Mouse (Mus musculus): ENCODE results near the gene Tmtc2. TPM values are rescaled to one million over a fixed set of nuclear protein-coding genes. Genes with fewer than 3 reads are reported as not detected.

The Tmtc2 gene
- polyA plus RNA-seq, 1 experiment: 0.97 TPM

DNA sequence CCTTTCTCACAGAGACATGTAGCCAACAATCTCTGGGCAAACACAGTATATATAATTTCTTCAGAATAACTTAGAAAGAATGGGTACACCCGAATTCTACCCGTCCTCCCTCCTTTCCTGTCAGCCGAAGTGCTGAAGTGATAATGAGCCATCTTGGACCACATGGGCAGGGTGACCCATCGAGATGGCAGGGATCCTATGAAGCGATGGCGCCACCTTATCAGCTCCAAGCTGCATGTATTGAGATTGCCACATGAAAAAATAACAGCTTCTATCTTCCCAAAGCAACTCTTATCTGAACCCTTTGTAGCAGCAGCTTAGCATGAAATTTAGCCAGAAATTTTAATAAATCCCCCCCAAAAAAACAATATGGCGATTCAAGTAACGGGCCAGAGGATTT is 206.0 kb downstream of the Tmtc2 start:
- TF ChIP-seq MYOD1 (IDR thresholded peaks at IDR 0.05; ENCODE audit: control insufficient read depth in 1 of 3, insufficient read length in 2 of 3, low read depth in 2 of 3) (no peak), TCF3 (IDR thresholded peaks at IDR 0.05; ENCODE audit: insufficient read length, low read depth) (no peak), POLR2AphosphoS2 (IDR thresholded peaks at IDR 0.05; ENCODE audit: insufficient read length, low read depth) (no peak), MAX (IDR thresholded peaks at IDR 0.05; ENCODE audit: low read depth) (no peak), MYOG (IDR thresholded peaks at IDR 0.05; ENCODE audit: control insufficient read depth in 1 of 3, insufficient read depth in 1 of 3, insufficient read length in 2 of 3, low read depth in 2 of 3) (no peak), POLR2A (IDR thresholded peaks at IDR 0.05; ENCODE audit: insufficient read length, low read depth) (no peak), E2F4 (IDR thresholded peaks at IDR 0.05; ENCODE audit: insufficient read depth) (no peak), REST (IDR thresholded peaks at IDR 0.05; ENCODE audit: insufficient read depth, insufficient read length) (no peak), SRF (IDR thresholded peaks at IDR 0.05; ENCODE audit: control insufficient read depth, insufficient read length, low read depth) (no peak), USF1 (IDR thresholded peaks at IDR 0.05; ENCODE audit: low read depth) (no peak), TCF12 (IDR thresholded peaks at IDR 0.05; ENCODE audit: insufficient read depth, poor library complexity, severe bottlenecking) (no peak), CEBPB (IDR thresholded peaks at IDR 0.05; ENCODE audit: insufficient read depth, poor library complexity, severe bottlenecking) (no peak)
- H3K79me2 ChIP-seq (ENCODE audit: control insufficient read depth, insufficient read depth): no peaks in the 10 kb centered on the region
- no peaks in the 10 kb centered on the region for H3K36me3 ChIP-seq (ENCODE audit: control insufficient read depth, insufficient read depth)
- no peaks in the 10 kb centered on the region for H3K27me3 ChIP-seq (ENCODE audit: control insufficient read depth, insufficient read depth, insufficient read length)
- H3K4me3 ChIP-seq: no peak overlapping the region
- no peak overlapping the region for H3ac ChIP-seq (ENCODE audit: control insufficient read depth, insufficient read length)
- H3K4me2 ChIP-seq (ENCODE audit: low read depth): no peak overlapping the region

DNA sequence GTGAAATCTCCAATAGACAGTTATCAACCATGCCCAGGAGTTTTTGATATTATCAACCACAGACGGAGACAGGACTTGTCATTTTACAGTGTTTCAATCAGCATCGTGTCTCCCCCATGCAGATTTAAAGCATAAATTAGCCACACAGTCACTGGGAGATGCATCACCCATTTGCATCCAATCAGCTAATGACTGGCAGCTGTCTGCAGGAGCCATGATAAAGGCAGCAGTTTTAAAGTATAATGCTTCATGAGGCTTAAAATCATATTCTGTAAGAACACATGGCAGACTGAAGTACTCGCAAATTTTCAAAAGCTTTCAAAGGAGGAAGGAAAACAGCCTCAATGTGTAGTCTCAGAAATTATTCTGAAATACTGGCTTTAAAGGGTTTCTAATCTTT is 209.8 kb downstream of the Tmtc2 start:
- Histone ChIP-seq H3K4me2 (ENCODE audit: low read depth) (no peak overlapping the region), H3K27me3 (ENCODE audit: control insufficient read depth, insufficient read depth, insufficient read length) (no peaks in the 10 kb centered on the region), H3K79me2 (ENCODE audit: control insufficient read depth, insufficient read depth) (no peaks in the 10 kb centered on the region), H3K36me3 (ENCODE audit: control insufficient read depth, insufficient read depth) (no peaks in the 10 kb centered on the region), H3K4me3 (no peak overlapping the region), H3ac (ENCODE audit: control insufficient read depth, insufficient read length) (no peak overlapping the region)
- TF ChIP-seq MYOD1 (IDR thresholded peaks at IDR 0.05; ENCODE audit: control insufficient read depth in 1 of 3, insufficient read length in 2 of 3, low read depth in 2 of 3) (no peak), REST (IDR thresholded peaks at IDR 0.05; ENCODE audit: insufficient read depth, insufficient read length) (no peak), E2F4 (IDR thresholded peaks at IDR 0.05; ENCODE audit: insufficient read depth) (no peak), POLR2AphosphoS2 (IDR thresholded peaks at IDR 0.05; ENCODE audit: insufficient read length, low read depth) (no peak), CEBPB (IDR thresholded peaks at IDR 0.05; ENCODE audit: insufficient read depth, poor library complexity, severe bottlenecking) (no peak)

- no peaks in the 10 kb centered on the region for H3K79me2 ChIP-seq (ENCODE audit: control insufficient read depth, insufficient read depth)
- no peak overlapping the region for H3ac ChIP-seq (ENCODE audit: control insufficient read depth, insufficient read length)
- no peak overlapping the region for H3K4me2 ChIP-seq (ENCODE audit: low read depth)
- no peak overlapping the region for H3K4me3 ChIP-seq
- TF ChIP-seq E2F4 (IDR thresholded peaks at IDR 0.05; ENCODE audit: insufficient read depth): no peak
- no peaks in the 10 kb centered on the region for H3K27me3 ChIP-seq (ENCODE audit: control insufficient read depth, insufficient read depth, insufficient read length)
- H3K36me3 ChIP-seq (ENCODE audit: control insufficient read depth, insufficient read depth): no peaks in the 10 kb centered on the region
Measured at GRCm38 (mm10) chr10:105350301-105350700, 223.9 kb downstream of the Tmtc2 start.

DNA sequence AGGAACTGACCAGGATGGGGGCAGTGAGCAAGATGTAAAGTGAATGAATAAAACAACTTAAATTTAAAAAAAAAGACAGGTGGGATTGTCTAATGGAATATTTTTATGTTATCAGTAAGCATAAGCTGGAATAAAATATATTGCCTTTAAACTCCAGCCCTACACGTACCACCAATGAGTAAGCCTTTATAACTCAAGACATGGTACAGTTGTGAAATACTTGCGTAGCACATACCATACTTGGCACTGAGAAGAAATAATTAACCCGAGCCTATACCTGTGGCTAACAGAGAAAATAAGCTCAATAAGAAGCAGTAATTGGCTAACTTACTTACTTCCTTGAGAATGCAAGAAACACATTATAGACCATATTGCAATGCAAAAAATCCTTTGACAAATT is 228.3 kb downstream of the Tmtc2 start:
- H3K4me2 ChIP-seq (ENCODE audit: low read depth): no peak overlapping the region
- no peak overlapping the region for H3ac ChIP-seq (ENCODE audit: control insufficient read depth, insufficient read length)
- H3K27me3 ChIP-seq (ENCODE audit: control insufficient read depth, insufficient read depth, insufficient read length): no peaks in the 10 kb centered on the region
- no peaks in the 10 kb centered on the region for H3K36me3 ChIP-seq (ENCODE audit: control insufficient read depth, insufficient read depth)
- no peak overlapping the region for H3K4me3 ChIP-seq
- no peak for TF ChIP-seq MYOD1 (IDR thresholded peaks at IDR 0.05; ENCODE audit: control insufficient read depth in 1 of 3, insufficient read length in 2 of 3, low read depth in 2 of 3)
- no peak for TF ChIP-seq POLR2A (IDR thresholded peaks at IDR 0.05; ENCODE audit: insufficient read length, low read depth)
- no peak for TF ChIP-seq SRF (IDR thresholded peaks at IDR 0.05; ENCODE audit: control insufficient read depth, insufficient read length, low read depth)
- no peak for TF ChIP-seq TCF12 (IDR thresholded peaks at IDR 0.05; ENCODE audit: insufficient read depth, poor library complexity, severe bottlenecking)
- no peak for TF ChIP-seq MAX (IDR thresholded peaks at IDR 0.05; ENCODE audit: low read depth)
- H3K79me2 ChIP-seq (ENCODE audit: control insufficient read depth, insufficient read depth): no peaks in the 10 kb centered on the region

DNA sequence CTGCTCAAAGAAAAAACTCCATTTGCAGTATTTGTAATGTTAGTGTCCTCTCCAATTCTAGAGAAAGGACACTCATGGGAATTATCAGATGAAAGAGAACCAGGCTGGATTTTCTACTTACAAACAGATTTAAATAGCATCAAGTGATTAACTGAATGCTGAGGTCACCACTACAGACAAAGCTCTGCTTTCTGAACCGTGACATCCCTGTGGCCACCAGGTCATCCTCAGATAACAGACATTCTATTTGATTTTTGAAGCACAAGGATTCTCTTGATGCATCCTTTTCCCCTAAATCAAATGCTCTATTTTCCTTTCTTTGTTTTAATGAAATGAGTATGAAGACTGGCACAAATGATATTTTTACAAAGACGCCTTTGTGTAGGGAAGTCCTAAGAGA is 241.4 kb downstream of the Tmtc2 start:
- TF ChIP-seq TCF3 (IDR thresholded peaks at IDR 0.05; ENCODE audit: insufficient read length, low read depth) (no peak), SRF (IDR thresholded peaks at IDR 0.05; ENCODE audit: control insufficient read depth, insufficient read length, low read depth) (no peak), TCF12 (IDR thresholded peaks at IDR 0.05; ENCODE audit: insufficient read depth, poor library complexity, severe bottlenecking) (no peak), USF1 (IDR thresholded peaks at IDR 0.05; ENCODE audit: low read depth) (no peak), E2F4 (IDR thresholded peaks at IDR 0.05; ENCODE audit: insufficient read depth) (no peak), POLR2A (IDR thresholded peaks at IDR 0.05; ENCODE audit: insufficient read length, low read depth) (no peak), MYOD1 (IDR thresholded peaks at IDR 0.05; ENCODE audit: control insufficient read depth in 1 of 3, insufficient read length in 2 of 3, low read depth in 2 of 3) (no peak), MAX (IDR thresholded peaks at IDR 0.05; ENCODE audit: low read depth) (no peak), POLR2AphosphoS2 (IDR thresholded peaks at IDR 0.05; ENCODE audit: insufficient read length, low read depth) (no peak), REST (IDR thresholded peaks at IDR 0.05; ENCODE audit: insufficient read depth, insufficient read length) (no peak), CEBPB (IDR thresholded peaks at IDR 0.05; ENCODE audit: insufficient read depth, poor library complexity, severe bottlenecking) (no peak), MYOG (IDR thresholded peaks at IDR 0.05; ENCODE audit: control insufficient read depth in 1 of 3, insufficient read depth in 1 of 3, insufficient read length in 2 of 3, low read depth in 2 of 3) (no peak)
- no peaks in the 10 kb centered on the region for H3K79me2 ChIP-seq (ENCODE audit: control insufficient read depth, insufficient read depth)
- H3K27me3 ChIP-seq (ENCODE audit: control insufficient read depth, insufficient read depth, insufficient read length): no peaks in the 10 kb centered on the region
- H3K4me3 ChIP-seq: no peak overlapping the region
- H3K36me3 ChIP-seq (ENCODE audit: control insufficient read depth, insufficient read depth): no peaks in the 10 kb centered on the region
- H3K4me2 ChIP-seq (ENCODE audit: low read depth): no peak overlapping the region
- no peak overlapping the region for H3ac ChIP-seq (ENCODE audit: control insufficient read depth, insufficient read length)
